Mouse (Mus musculus) hindbrain, embryonic 12.5 days (tissue): ENCODE results near the gene Lrmda. TPM values are rescaled to one million over a fixed set of nuclear protein-coding genes. Genes with fewer than 3 reads are reported as not detected.

ENCODE experiments used
- ATAC-seq: fragments of 200-750 bp; cut with Nextera tagmentation; 2 replicates; pipeline ENCODE4 v1.8.0; 2017; ENCODE audit warnings: moderate TSS enrichment; ENCODE audit not compliant: low FRiP score
- H3K27ac ChIP-seq: fragments of 300-500 bp; sonication (generic); 2 replicates; pipeline ENCODE4 v1.5.1; 2016; ENCODE audit warnings: mild to moderate bottlenecking
- H3K27me3 ChIP-seq: fragments of 300-500 bp; sonication (generic); 2 replicates; pipeline ENCODE4 v1.6.1; 2016; ENCODE audit warnings: mild to moderate bottlenecking
- H3K36me3 ChIP-seq: fragments of 300-500 bp; sonication (generic); 2 replicates; pipeline ENCODE4 v1.6.1; 2016; ENCODE audit warnings: mild to moderate bottlenecking
- H3K4me1 ChIP-seq: fragments of 300-500 bp; sonication (generic); 2 replicates; pipeline ENCODE4 v1.6.1; 2016
- H3K4me2 ChIP-seq: fragments of 300-500 bp; sonication (generic); replicated peaks from 2 replicates; pipeline ENCODE4 v1.6.1; 2016; ENCODE audit warnings: mild to moderate bottlenecking
- H3K4me3 ChIP-seq: fragments of 300-500 bp; sonication (generic); 2 replicates; pipeline ENCODE4 v1.5.1; 2016; ENCODE audit warnings: mild to moderate bottlenecking
- H3K9ac ChIP-seq: fragments of 300-500 bp; sonication (generic); 2 replicates; pipeline ENCODE4 v1.6.1; 2016; ENCODE audit warnings: mild to moderate bottlenecking, moderate library complexity
- H3K9me3 ChIP-seq: fragments of 300-500 bp; sonication (generic); replicated peaks from 2 replicates; pipeline ENCODE4 v1.6.1; 2016; ENCODE audit warnings: mild to moderate bottlenecking
- WGBS: fragments of 180-500 bp; shearing (Covaris S2); methylation state at CpG from one replicate; pipeline ENCODE4 v1.1.7; 2016; 5-methylcytosine and 5-hydroxymethylcytosine counted together
- polyA plus RNA-seq: library from polyadenylated mRNA; unstranded; fragments of >200 nt; fragmentation: Nextera tagmentation; extraction: Ambion mirVana; gene quantifications from 2 replicates; pipeline ENCODE4 v1.2.1, GENCODE M21; 2016

Lrmda gene
- polyA plus RNA-seq, 1 experiment from 2014 or later = 0.53 TPM

DNA sequence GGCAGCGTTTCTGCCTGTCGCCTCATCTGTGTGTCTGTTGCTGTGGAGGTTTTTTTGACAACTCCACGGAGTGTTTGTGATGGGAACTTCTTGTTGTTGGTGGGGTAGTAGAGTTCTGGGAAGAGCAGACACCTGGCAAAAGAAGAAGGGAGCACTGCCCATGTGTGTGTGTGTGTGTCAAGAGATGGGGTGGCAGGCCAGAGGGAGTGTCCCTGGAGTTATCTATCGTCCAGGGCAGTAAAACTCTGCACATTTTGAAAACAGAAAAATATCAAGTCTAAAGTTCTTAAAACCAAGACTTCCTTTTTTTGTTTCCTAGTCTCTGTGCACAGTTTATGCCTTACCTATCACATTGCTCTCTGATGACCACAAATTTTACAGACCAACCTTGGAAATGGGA lies 165.9 kb downstream of the Lrmda start:
- H3K36me3 ChIP-seq = no peaks in the 10 kb centered on the region
- H3K4me1 ChIP-seq = peaks cover 3% of the 10 kb centered on the region; the same call in 1 of the 2 replicates
- no peak overlapping the region for H3K9ac ChIP-seq
- 89% methylated on average over 4 of the region's 4 CpGs for WGBS
- no peak for ATAC-seq
- H3K4me3 ChIP-seq = no peak overlapping the region
- no peak overlapping the region for H3K27ac ChIP-seq
- no peaks in the 10 kb centered on the region for H3K9me3 ChIP-seq
- H3K27me3 ChIP-seq = no peaks in the 10 kb centered on the region
- H3K4me2 ChIP-seq = no peak overlapping the region

DNA sequence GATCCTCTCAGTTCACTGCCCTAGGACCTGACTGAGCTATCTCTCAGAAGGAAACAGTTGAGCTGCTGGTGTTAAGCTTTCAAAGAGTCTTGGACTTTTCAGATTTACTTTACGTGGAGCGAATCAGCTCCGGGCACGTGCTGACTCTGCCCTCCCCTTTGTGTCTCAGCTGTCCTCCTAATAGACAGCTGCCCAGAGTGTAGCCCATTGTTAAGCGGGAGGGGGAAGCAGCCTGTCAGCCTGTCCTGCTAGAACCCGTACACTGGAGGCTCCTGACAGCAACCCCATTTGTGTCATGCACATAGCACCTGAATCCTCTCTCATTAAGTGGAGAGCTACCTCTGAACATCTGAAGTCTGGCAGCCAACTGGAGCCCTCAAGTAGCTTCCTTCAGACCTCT lies 170.6 kb downstream of the Lrmda start:
- H3K4me2 ChIP-seq = no peak overlapping the region
- peak; percentile 60; the same call in 1 of the 2 replicates for ATAC-seq
- H3K4me1 ChIP-seq = peaks cover 7% of the 10 kb centered on the region; the same call in 1 of the 2 replicates
- H3K36me3 ChIP-seq = no peaks in the 10 kb centered on the region
- no peak overlapping the region for H3K27ac ChIP-seq
- 25% methylated on average over 6 of the region's 6 CpGs for whole genome bisulfite sequencing
- no peak overlapping the region for H3K9ac ChIP-seq
- H3K4me3 ChIP-seq = no peak overlapping the region
- no peaks in the 10 kb centered on the region; the same call in 1 of the 2 replicates for H3K27me3 ChIP-seq
- H3K9me3 ChIP-seq = no peaks in the 10 kb centered on the region

GRCm38 (mm10) chr14:22192185-22192584 lies 172.7 kb downstream of the Lrmda start:
- WGBS = 59% methylated on average over 9 of the region's 9 CpGs
- H3K4me1 ChIP-seq = peaks cover 7% of the 10 kb centered on the region; the same call in 1 of the 2 replicates
- no peak overlapping the region for H3K4me2 ChIP-seq
- H3K9me3 ChIP-seq = no peaks in the 10 kb centered on the region
- no peaks in the 10 kb centered on the region for H3K36me3 ChIP-seq
- ATAC-seq = no peak
- no peaks in the 10 kb centered on the region; the same call in 1 of the 2 replicates for H3K27me3 ChIP-seq
- no peak overlapping the region for H3K4me3 ChIP-seq
- 0 out of 2 replicates have a peak overlapping the region, but pooled peaks have one; percentile 9 for H3K27ac ChIP-seq
- no peak overlapping the region for H3K9ac ChIP-seq

GRCm38 (mm10) chr14:22198021-22198420 lies 178.5 kb downstream of the Lrmda start:
- 0 out of 2 replicates have a peak overlapping the region, but pooled peaks have one; percentile 12 for H3K27ac ChIP-seq
- no peak overlapping the region for H3K9ac ChIP-seq
- H3K4me1 ChIP-seq = peaks cover 4% of the 10 kb centered on the region; the same call in 1 of the 2 replicates
- no peak overlapping the region for H3K4me3 ChIP-seq
- H3K9me3 ChIP-seq = no peaks in the 10 kb centered on the region
- WGBS = 60% methylated on average over 11 of the region's 11 CpGs
- ATAC-seq = peak; percentile 43; the same call in 1 of the 2 replicates
- H3K27me3 ChIP-seq = no peaks in the 10 kb centered on the region
- H3K4me2 ChIP-seq = no peak overlapping the region
- no peaks in the 10 kb centered on the region for H3K36me3 ChIP-seq

- H3K27me3 ChIP-seq = no peaks in the 10 kb centered on the region
- ATAC-seq = no peak
- H3K27ac ChIP-seq = no peak overlapping the region
- no peak overlapping the region for H3K9ac ChIP-seq
- H3K4me3 ChIP-seq = no peak overlapping the region
- H3K36me3 ChIP-seq = no peaks in the 10 kb centered on the region
- 67% methylated on average over 12 of the region's 12 CpGs for WGBS
- peaks cover 4% of the 10 kb centered on the region; the same call in 1 of the 2 replicates for H3K4me1 ChIP-seq
- H3K9me3 ChIP-seq = no peaks in the 10 kb centered on the region
- no peak overlapping the region for H3K4me2 ChIP-seq
Observed at GRCm38 (mm10) chr14:22198641-22199425, 179.3 kb downstream of the Lrmda start.

DNA sequence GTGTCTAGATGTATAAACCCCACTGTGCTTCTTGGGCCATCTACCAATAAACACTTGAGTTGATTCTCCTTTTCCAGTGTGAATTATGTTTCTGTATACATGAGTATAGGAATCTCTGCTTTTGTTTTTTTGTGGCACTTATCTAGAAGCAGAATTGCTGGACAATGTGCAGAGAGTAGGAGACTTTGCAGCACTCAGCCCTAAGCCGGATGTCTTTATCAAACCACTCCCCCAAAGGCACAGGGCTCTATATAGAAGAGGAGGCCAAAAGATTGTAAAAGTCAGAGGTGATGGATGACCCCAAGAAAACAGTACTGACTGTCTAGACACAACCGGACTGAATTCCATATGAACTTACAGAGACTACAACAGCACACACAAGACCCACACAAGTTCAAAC lies 182.2 kb downstream of the Lrmda start:
- H3K4me1 ChIP-seq = peaks cover 4% of the 10 kb centered on the region; the same call in 1 of the 2 replicates
- WGBS = 82% methylated on average over 2 of the region's 2 CpGs
- ATAC-seq = no peak
- H3K4me2 ChIP-seq = no peak overlapping the region
- no peak overlapping the region for H3K4me3 ChIP-seq
- no peaks in the 10 kb centered on the region for H3K9me3 ChIP-seq
- no peaks in the 10 kb centered on the region for H3K27me3 ChIP-seq
- H3K27ac ChIP-seq = no peak overlapping the region
- no peaks in the 10 kb centered on the region for H3K36me3 ChIP-seq
- H3K9ac ChIP-seq = no peak overlapping the region

- Histone ChIP-seq H3K27ac (no peak overlapping the region), H3K36me3 (no peaks in the 10 kb centered on the region), H3K4me2 (no peak overlapping the region), H3K9ac (no peak overlapping the region), H3K4me3 (no peak overlapping the region), H3K4me1 (peaks cover 11% of the 10 kb centered on the region), H3K27me3 (0 out of 2 replicates have a peak, but pooled peaks cover 4% of the 10 kb centered on the region), H3K9me3 (no peaks in the 10 kb centered on the region)
- 89% methylated on average over 1 of the region's 1 CpGs for WGBS
- ATAC-seq = no peak
Observed at GRCm38 (mm10) chr14:22210601-22211000, 191.1 kb downstream of the Lrmda start.

DNA sequence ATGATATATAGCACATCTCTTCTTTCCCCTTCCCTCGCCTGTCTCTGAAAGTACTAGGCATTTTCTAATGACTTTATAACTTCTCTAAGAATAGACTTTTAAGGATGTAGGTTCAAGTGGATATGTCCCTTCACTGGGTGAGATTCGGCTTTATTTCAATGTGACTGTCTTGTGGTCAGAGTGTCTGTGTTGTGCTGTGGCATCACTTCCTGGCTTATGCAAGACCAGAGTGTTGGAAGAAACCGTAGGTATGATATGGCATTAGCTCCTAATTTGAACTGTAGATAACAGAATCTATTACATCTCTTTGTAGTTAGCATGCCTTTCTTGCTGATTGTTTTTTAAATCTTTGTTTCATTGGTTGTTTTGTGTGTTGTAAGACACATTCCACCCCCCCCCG lies 198.7 kb downstream of the Lrmda start:
- 91% methylated on average over 4 of the region's 4 CpGs for WGBS
- no peaks in the 10 kb centered on the region; the same call in 1 of the 2 replicates for H3K27me3 ChIP-seq
- peaks cover 8% of the 10 kb centered on the region for H3K4me1 ChIP-seq
- H3K4me2 ChIP-seq = no peak overlapping the region
- no peak overlapping the region for H3K4me3 ChIP-seq
- H3K27ac ChIP-seq = no peak overlapping the region
- no peak for ATAC-seq
- H3K36me3 ChIP-seq = no peaks in the 10 kb centered on the region
- peaks cover 9% of the 10 kb centered on the region; the same call in 1 of the 2 replicates for H3K9me3 ChIP-seq
- H3K9ac ChIP-seq = no peak overlapping the region

GRCm38 (mm10) chr14:22222038-22222437 lies 202.5 kb downstream of the Lrmda start:
- ATAC-seq = no peak
- H3K9ac ChIP-seq = no peak overlapping the region
- no peak overlapping the region for H3K4me2 ChIP-seq

DNA sequence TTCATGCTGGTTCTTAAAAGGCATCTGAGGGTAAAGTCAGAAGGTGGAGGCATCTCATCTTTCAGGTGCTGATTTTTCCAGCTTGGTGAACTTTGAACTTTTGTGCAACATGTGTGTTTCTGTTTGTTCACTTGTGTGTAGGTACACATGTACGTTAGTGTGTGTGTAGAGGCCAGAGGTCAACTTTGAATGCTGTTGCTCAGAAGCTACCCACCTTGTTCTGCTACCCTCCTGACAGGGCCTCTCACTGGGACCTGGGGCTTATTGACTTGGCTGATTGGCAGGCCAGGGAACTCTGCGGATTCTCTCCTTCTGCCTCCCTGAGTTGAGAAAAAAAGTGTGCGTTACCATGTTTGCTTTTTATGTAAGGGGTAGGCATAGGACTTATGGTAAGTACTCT lies 203.1 kb downstream of the Lrmda start:
- Histone ChIP-seq H3K36me3 (no peaks in the 10 kb centered on the region), H3K9me3 (peaks cover 9% of the 10 kb centered on the region; the same call in 1 of the 2 replicates), H3K4me2 (no peak overlapping the region), H3K4me1 (no peaks in the 10 kb centered on the region), H3K27ac (no peak overlapping the region), H3K4me3 (no peak overlapping the region), H3K27me3 (no peaks in the 10 kb centered on the region; the same call in 1 of the 2 replicates), H3K9ac (no peak overlapping the region)
- no peak for ATAC-seq
- WGBS = 75% methylated on average over 3 of the region's 3 CpGs

More at GRCm38 (mm10) chr14:22222038-22222437, 202.5 kb downstream of the Lrmda start:
- H3K9me3 ChIP-seq = peaks cover 9% of the 10 kb centered on the region; the same call in 1 of the 2 replicates
- no peak overlapping the region for H3K27ac ChIP-seq
- H3K36me3 ChIP-seq = no peaks in the 10 kb centered on the region
- 84% methylated on average over 1 of the region's 1 CpGs for WGBS
- no peak overlapping the region for H3K4me3 ChIP-seq
- no peaks in the 10 kb centered on the region; the same call in 1 of the 2 replicates for H3K27me3 ChIP-seq
- H3K4me1 ChIP-seq = no peaks in the 10 kb centered on the region

- ATAC-seq = no peak
- WGBS = 94% methylated on average over 2 of the region's 2 CpGs
- no peak overlapping the region for H3K27ac ChIP-seq
Observed at GRCm38 (mm10) chr14:22226205-22226604, 206.7 kb downstream of the Lrmda start.

GRCm38 (mm10) chr14:22228253-22228968 lies 208.9 kb downstream of the Lrmda start:
- 84% methylated on average over 7 of the region's 7 CpGs for WGBS

More at GRCm38 (mm10) chr14:22226205-22226604, 206.7 kb downstream of the Lrmda start:
- H3K9ac ChIP-seq = no peak overlapping the region
- no peak overlapping the region for H3K4me2 ChIP-seq
- no peak overlapping the region for H3K4me3 ChIP-seq
- H3K27me3 ChIP-seq = no peaks in the 10 kb centered on the region
- no peaks in the 10 kb centered on the region for H3K4me1 ChIP-seq
- no peaks in the 10 kb centered on the region for H3K9me3 ChIP-seq
- no peaks in the 10 kb centered on the region for H3K36me3 ChIP-seq

More at GRCm38 (mm10) chr14:22228253-22228968, 208.9 kb downstream of the Lrmda start:
- Histone ChIP-seq H3K4me2 (no peak overlapping the region), H3K36me3 (no peaks in the 10 kb centered on the region), H3K27me3 (no peaks in the 10 kb centered on the region), H3K27ac (no peak overlapping the region), H3K9me3 (no peaks in the 10 kb centered on the region), H3K9ac (no peak overlapping the region), H3K4me1 (no peaks in the 10 kb centered on the region), H3K4me3 (no peak overlapping the region)
- ATAC-seq = no peak
